Mouse (Mus musculus) heart, postnatal 14 days (tissue): Measurements from ENCODE around the gene Frmd8. TPM values are rescaled to one million over a fixed set of nuclear protein-coding genes. Genes with fewer than 3 reads are reported as not detected.

Experiments used
- DNase-seq, 2 experiments: peaks; one replicate each; pipeline ENCODE4 v3.0.0; 2021 to 2022
- intact Hi-C: fragments of 180-260 bp; cut with DNase I; formaldehyde crosslinking; loops from one replicate; pipeline ENCODE4 v1.15.1; 2025
- total RNA-seq, 2 experiments: library from RNA; stranded (reverse); gene quantifications; 2 replicates each; pipeline ENCODE4 v1.2.3; 2021

Gene Frmd8
- total RNA-seq, 2 experiments from 2014 or later, result 15.6 to 15.8 TPM

DNA sequence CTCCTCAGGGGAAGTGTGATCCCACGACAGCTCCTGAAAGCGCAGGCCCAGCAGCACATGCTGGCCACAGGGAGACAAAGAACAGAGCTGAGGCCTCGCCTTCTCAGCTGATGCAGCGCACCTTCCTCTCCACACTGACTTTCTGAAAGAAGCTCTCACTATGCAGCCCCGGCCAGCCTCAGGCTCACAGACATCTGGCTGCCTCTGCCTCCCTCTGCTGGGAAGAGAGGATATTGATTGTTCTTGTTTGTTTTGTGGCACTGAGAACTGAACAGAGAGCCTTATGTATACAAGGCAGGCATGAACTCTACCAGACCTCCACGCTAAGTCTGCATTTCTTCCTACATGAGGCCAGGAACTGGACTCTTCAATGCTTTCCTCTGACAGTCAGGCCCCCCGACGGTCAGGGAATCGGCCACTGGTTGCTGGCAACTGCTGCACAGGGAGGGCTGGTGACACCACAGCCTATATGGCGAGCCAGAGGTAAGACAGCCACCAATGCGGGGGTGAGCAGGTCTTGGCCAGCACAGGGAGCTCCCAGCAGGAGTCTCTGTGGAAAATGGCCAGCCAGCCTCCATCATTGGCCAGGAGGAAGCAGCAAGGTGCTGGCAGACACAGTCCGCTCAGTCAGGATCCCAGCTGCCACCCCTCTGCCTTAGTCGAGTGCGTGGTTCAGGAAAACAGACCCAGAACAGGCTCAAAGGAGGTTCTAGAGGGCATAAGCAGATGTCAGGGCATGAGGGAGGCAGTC lies 12.6 kb downstream of the Frmd8 start:
- no peak for DNase-seq
- intact Hi-C loops, result no loop called here

DNA sequence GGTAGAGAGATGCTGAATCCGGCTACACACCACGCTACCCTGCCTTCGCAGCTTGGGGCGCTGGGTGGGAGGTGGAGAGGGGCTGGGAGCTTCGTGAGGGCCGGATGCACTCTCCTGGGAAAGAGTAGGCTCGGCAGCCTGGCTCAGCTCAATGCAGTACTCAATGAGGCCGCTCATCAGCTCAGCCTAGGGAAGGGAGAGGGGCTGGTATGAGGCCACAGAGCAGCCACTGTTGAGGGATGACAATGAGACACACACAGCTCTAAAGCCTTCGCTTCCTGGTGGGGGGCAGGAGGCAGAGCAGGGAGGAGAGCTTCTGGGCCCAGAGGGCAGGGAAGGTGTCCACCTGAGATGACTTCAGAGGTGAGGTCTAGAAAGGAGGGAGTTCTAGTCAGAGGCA lies 18.5 kb downstream of the Frmd8 start:
- intact Hi-C loops, result no loop called here
- DNase-seq, result no peak

DNA sequence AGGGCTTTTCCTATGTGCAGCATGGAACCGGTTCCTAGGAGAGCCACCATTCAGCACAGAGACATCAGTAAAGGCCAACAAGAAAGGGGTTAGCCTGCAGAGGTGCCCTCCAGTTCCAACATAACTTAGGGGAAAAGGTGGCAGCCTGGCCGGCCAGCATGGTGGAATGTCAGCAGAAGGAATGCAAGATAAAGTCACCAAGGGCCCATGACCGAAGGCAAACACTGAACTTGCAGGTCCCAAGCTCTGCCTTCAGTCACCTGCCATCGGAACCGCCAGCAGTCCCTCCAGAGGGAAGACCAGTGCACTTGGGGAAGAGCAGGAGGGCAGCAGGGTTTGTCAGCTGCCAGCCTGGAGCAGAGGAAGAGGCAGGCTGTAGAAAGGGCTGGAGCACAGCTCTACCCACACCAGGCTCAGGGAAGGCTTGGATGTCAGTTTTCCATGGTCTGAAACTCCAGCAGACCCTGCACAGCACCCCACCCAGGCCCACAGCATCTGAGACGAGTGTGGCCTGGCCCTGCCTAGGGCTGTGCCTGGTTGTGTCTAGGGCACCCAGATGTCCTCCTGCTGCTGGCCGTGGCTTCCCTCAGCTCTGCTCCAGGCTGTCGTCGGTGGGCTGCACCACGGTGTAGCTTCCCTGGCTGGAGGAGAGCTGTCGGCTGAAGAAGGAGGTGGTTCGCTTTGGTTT lies 22.9 kb downstream of the Frmd8 start:
- intact Hi-C loops, result no loop called here
- peak in 1 of 2 experiments; percentile 36 for DNase-seq

DNA sequence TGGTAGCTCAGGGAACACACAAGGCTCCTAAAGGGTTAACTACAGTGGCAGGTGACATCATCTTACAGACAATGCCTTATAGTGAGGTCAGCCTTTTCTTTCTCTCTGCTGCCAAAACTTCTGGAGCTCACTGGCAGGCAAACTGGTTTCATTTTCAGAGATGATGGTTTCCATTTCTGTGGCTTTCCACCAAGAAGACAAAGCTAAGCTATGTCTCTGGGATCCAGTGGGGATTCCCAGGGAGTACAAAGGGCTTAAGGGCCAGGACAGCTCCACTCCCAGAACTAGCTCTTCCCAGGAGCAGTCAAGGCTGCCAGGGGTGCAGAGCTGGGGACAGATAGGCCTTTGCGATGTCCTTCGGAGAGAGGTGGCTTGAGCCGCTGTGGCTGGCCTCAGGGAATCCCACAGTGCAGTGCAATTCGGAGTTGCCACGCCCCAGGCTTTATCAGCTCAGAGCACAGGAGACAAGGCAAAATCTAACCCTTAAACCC lies 23.5 kb downstream of the Frmd8 start:
- peak in 1 of 2 experiments; percentile 41 for DNase-seq
- intact Hi-C loops, result loop anchor here (2.0 kb wide), 1 partner anchor 27 kb away; no protein-coding TSS in a partner anchor

DNA sequence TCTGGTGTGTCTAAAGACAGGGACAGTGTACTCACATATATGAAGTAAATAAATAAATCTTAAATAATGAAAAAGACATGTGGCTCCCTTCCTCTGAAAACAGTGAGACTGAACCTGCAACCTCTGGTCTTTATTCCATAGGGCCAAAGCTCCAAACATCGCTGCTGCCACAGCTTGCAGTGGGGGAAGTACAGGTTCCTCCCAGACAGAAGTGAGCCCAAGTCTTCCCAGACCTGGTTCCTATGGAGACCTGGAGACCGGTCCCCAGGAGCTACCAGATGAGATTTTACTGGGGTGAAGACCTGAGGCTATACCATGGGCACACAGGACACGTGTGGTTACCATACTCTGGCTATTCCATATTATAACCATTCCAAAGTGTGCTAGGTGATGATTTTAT lies 24.2 kb downstream of the Frmd8 start:
- DNase-seq, result no peak
- intact Hi-C loops, result loop anchor here (1.0 to 2.0 kb wide), 2 partner anchors 28 to 58 kb away; no protein-coding TSS in a partner anchor

DNA sequence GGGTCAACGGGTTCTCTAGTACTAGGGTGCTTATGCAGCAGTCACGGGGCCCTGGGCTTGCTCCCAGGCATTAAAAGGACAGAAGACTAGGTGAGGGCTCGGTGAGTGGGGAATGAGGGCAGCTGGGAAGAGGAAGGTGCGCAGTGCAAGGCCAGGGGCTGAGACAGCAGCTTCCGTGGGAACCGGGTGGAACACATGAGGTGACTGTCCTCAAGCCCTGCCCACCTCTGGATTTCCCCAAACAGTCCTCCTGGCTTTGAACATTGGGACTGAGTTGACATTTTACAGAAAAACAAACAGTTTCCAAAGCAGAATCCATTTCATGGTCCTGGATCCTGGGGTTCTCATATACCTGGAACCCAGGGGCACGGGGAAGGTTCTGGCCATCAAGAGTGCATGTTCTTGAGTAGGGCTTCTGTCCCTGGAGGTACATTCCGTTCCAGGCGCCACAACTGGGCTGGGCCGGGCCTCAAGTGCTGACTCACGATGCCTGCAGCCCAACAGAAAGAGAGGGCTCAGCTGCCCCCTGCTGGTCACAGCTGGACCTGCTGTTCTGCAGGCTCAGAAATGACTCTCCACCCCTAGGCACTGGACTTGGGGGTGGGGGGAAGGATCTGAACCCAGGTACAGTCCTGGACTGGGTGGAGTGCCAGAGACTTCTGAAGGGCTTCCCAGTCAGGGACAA lies 25.1 kb downstream of the Frmd8 start:
- peak; percentile 95 to 98 for DNase-seq
- intact Hi-C loops, result loop anchor here (1.0 to 2.0 kb wide), 2 partner anchors 29 to 57 kb away; no protein-coding TSS in a partner anchor

DNA sequence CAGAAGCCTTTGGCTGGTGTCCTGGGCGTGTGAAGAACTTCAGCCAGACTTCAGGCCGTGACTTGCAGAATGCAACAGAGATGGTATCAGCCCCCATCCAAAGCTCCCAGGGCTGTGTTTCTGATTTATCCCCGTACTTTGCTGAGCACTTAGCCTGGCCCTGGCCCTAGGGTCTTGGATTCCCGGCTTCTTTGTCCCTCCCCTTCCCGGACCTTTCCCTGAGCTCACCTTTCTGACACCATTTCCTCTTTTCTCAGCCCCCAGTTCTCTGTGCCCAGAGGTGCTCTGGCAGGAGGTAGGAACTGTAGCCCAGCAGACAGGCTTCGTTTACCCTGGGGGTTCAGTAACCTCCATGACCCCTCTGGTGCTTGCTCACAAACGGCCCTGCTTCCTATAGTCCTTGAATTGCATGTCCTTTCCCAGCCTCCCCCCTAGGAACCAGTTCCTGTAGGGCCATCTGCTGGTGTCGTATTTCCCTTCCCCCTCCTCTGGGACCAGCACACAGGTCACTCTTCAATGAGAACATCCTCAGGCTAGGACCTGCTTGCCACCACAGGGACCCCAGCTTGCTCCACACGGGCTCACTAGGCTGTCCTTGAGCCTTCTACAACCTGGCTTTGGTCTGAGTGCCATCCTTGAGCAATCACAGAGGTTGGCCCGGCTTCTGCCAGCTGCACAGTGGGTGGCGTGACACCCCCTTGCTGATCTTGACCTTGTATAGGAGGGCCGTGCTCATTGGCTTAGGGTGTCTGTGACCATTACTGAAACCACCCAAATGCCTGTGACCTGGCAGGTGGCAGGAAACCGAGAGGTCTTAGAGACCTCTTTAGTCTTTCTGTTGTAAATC lies 26.0 kb downstream of the Frmd8 start:
- peak in 1 of 2 experiments; percentile 54 for DNase-seq
- intact Hi-C loops, result no loop called here

DNA sequence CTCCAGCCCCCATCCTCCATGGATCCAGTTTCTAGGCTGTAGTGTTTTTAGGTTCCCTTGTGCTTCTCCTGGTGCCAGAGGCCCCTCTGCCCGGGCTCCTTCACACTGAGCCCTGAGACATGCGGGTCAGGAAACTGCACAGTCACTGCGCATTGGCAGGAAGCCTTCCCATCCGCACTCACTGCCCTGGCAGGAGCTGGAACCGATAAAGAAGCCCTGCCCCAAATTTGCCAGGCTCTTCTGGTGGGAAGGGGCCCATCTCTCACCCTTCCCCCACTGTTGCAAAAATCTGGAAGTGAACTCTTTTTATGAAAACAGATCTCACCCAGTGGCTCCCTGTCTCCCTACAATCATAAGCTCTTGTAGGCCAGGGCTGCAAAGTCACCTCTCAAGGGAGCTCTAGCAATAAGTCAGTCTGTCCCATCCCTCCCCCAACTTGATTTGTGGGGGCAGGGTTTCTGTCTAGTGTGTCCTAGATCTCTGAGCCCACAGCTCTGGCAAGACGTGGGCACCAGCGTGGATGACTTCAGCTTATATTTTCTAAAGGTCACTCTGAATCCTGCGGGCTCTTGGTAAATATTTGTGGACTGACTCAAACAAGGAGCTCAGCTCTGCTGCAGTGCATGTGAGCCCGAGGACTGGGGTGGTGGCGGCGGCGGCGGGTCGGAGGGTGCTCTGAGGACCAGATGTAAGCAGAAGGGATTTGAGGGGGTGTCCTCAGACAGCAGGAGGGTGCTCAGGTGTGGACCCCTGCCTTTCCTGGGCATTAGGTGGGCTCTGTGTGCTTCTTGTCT lies 26.8 kb downstream of the Frmd8 start:
- DNase-seq, result peak; percentile 71 to 76
- intact Hi-C loops, result no loop called here

DNA sequence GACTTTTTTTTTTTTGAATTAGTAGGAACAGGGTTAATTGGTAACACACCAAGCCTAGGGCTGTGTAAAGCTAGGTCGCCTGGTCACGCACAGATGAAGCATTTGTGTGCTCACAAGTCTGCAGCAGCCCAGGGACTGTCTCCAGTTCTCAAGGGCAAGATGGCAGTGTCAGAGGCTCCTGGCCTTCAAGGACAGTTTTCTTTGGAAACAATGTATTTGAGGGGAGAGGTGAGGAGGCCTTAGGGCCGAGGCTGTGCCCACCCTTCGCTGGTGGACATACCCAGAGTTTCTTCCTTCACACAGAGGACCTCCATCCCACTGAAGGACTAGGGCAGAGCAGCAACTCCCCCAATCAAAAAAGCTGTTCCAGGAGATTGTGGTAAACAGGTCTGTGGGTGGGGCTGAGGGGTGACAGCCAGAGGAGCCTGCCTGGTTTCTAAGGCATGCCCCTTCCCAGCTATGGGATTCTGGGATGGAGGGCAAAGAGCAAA lies 27.7 kb downstream of the Frmd8 start:
- DNase-seq, result peak in 1 of 2 experiments; percentile 42
- intact Hi-C loops, result no loop called here

DNA sequence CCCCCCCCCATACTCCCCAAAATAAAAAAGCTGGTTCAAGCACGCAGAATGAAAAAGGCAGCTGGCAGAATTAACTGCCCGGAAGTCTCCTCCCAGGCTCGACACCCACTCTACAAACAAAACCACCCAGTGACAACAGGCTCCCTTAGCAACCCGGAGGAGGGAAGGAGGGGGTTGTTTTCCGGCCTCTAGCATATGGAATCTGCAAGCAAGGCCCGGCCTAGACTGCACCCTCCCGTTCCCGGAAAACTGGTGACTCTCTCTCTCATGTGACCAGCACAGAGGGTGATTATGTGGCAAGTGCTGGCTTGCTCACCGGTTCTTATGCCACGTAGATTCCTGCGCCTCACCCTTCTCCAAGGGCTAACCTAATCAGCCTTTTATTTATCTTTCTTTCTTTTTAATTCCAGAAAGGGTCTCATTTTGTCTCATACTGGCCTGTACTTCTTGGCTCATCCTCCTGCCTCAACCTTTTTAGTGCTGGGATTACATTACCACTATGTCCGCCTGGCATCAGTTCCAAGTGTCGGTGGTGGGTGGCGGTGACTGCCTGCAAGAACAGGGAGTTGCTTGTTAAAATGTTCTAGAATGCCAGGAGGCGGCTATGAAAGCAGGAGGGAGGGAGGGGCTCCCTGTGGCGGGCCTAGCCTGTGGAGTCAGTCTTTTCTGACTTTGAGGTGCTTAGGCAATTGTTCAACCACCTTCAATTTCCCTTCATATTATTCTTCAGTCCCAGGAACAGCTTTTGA lies 28.3 kb downstream of the Frmd8 start:
- intact Hi-C loops, result no loop called here
- DNase-seq, result peak; percentile 79 to 84

DNA sequence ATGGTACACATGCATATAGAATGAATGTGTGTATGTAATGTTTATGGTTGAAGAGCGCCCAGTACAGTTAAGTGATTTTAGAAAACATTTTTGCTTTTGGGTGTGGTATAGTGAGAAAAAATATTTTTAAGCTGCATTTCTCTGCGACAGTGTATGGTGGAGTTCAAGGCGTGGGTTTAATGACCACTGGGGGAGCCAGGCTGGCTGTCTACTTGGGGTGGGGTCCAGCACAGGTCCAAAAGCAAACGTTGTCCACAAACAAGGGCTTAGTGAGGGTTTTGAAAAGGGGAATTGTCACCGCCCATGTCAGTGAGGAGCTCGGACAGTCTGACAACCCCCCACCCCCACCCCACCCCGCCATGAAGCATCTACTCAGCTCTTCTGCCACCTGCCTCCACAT lies 28.9 kb downstream of the Frmd8 start:
- DNase-seq, result peak; percentile 44 to 49
- intact Hi-C loops, result no loop called here

DNA sequence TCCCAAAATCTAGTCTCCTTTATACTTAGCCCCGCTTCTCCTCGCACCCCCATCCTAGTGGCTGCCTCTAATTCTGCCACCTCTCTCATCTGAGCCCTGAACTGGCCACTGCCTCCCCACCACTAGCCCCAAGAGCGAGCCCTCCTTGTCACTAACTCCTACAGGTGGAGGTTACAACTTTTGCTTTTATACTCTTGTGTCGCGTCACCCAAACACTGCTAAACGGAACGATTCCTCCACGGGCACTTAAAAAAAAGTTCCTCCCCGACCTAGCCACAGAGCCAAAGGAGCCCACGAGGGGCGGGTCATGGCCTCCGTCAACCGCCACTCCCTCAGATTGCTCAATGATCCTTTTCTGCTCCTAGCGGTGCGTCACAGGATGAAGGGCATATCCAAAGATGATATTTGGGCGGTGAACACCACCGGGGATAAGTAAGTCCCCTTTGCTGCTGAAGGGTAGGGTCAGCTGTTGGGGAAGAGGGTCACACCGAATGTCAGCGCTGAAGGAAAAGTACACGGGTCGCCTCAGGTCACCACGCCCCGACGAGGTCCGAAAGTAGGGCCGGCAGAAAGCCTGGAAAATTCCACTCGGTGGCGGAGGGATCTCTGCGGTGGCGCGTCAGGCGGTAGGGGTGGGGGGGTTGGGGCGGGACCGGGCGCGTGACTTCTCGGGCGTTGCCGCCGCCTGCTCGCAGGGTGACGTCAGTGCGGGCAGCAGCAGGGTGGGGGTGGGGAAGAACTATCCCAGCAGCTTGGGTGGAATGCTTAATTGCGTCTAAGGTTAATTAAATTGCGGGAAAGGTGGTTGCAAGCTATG lies 29.5 kb downstream of the Frmd8 start:
- intact Hi-C loops, result loop anchor here (1.0 to 2.0 kb wide), 2 partner anchors 23 to 43 kb away; no protein-coding TSS in a partner anchor
- peak; percentile 94 to 96 for DNase-seq

DNA sequence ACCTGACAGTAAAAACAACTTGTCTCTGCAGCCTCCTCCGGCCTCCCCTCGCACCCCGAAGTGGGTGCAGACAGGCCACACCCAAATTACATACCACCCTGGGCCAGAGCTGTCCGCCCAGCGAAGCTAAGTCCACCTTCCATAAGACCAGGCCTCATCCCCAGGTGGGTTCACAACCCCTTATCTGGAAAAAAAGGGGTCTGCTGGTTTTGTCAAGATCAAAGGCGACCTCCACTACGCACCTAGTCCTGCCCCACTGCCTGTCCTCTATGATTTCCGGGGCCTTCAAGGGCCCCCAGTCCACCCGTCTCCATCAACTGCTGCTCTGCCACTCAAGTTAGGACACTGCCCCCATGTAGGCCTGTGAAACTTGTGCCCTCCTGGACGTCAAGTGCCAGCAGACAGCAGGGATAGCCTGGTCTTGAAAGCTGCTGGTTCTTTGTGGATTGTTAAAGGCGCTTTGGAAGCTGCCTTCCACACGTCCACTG lies 30.2 kb downstream of the Frmd8 start:
- intact Hi-C loops, result loop anchor here (1.0 to 2.0 kb wide), 2 partner anchors 22 to 43 kb away; no protein-coding TSS in a partner anchor
- no peak for DNase-seq

DNA sequence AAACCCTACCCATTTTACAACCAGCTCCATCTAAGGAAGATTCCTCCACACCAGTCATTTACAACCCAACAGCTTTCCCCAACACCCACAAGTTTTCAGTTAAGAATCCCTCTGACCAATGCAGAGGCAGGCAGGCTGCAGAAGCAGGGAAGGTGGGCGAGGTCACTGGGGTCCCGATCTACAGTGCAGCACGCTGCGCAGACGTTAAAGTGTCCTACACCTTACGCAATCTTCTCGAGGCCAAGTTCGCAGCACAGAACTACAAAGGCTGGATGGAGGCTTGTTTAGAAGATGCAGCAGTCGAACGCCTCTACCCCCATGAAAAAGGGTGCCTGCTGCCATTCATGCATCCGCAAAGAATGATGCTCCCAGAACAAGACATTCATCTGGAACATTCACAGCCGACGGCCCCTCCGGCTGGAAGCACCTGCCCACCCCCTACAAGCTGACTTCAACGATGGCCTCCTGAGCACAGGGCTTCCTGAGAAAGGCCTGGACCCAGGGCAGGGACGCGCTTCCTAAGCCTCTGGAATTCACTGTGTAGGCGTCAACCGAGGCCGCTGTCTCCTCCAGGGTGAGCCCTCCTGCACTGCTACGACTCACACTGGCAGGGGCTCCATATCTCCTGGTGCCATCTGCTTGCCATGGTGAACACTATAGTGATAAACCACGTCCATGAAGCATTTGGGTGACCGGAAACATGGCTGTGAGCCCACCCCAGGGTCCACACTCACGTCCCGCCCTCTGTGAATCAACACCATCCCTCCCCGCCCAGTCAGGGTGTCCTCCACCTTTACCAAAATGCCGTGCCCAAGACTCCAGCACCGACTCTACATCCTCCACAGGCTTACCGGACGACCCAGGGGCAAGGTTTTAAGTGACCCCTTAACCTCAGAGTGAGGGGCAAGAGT lies 31.0 kb downstream of the Frmd8 start:
- intact Hi-C loops, result loop anchor here (2.0 kb wide), 1 partner anchor 21 kb away; no protein-coding TSS in a partner anchor
- peak; percentile 54 to 57 for DNase-seq

DNA sequence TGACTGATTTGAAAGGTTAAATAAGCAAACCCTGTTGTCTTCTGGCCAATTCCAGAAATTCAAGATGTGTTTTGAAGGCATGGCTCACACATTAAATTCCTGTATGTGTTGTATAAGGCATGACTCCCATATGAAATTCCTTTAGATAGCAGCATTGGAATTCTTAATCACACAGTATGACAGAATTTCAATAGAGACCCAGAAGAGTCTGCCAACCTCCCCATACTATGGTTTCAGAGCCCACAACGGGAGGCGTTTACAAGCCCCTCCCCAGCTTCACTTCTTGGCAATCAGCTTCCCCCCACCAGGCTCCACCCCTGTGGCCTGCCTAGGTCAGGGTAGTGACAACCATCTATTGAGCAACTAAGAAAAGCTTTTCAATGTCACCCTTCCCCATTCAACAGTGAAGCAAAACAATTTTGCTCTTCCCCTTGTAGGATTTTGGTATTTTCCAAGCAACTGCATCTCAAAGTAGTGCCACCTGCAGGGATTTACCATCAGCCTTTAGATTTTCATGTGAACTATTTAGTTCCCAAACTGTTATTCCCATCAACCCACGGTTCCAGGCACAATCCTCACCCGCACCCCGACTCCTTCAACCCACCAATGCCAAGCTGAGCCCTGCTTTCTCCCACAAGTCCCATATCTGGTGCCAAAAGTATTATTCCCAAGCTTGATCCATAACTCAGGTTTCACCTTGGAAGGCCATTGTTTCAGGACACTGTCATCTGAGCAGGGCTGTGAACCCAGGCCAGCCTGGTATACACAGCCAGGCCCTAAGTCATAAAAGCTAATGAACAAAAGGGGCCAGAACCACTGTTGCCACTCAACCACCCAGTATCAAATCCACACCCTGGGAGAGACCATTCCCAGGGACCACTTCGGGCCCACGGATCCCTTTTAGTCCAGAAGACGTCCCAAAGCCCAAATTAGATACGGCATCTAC lies 32.0 kb downstream of the Frmd8 start:
- intact Hi-C loops, result no loop called here
- DNase-seq, result peak in 1 of 2 experiments; percentile 51
